Mouse (Mus musculus) lung, postnatal 0 days (tissue): ENCODE data around the gene Lgals12.

Experiments used
- CTCF ChIP-seq: IDR thresholded peaks from 2 replicates; pipeline ENCODE4 v1.5.1; 2016; ENCODE audit warnings: antibody characterized with exemption, mild to moderate bottlenecking
- EP300 ChIP-seq: IDR thresholded peaks from 2 replicates; pipeline ENCODE4 v1.6.1; 2016; ENCODE audit warnings: antibody characterized with exemption, mild to moderate bottlenecking, control low read depth

GRCm38 (mm10) chr19:7598481-7598880 is 8.5 kb downstream of the Lgals12 start:
- TF ChIP-seq CTCF (no peak), EP300 (no peak)
